Mouse (Mus musculus) brain, embryonic 14.5 days (tissue): Measurements from ENCODE around the gene Pik3cd. TPM values are rescaled to one million over a fixed set of nuclear protein-coding genes. Genes with fewer than 3 reads are reported as not detected.
"Not testable (repeated sequence)": the region's sequence is repeated elsewhere in the genome, so short reads cannot be mapped to it uniquely, and the experiment has no call there.

Experiments used
- DNase-seq: peaks from one replicate; pipeline ENCODE4 v3.0.0-alpha.2; 2011; ENCODE audit warnings: low read depth
- CTCF ChIP-seq: fragments of 200-500 bp; IDR thresholded peaks from 2 replicates; pipeline ENCODE4 v1.5.1; 2012; ENCODE audit warnings: inconsistent platforms, mild to moderate bottlenecking, moderate library complexity, borderline replicate concordance; ENCODE audit not compliant: insufficient read depth, insufficient read length; ENCODE audit errors: extremely low read depth
- POLR2A ChIP-seq: fragments of 200-500 bp; IDR thresholded peaks from 2 replicates; pipeline ENCODE4 v1.6.1; 2012; ENCODE audit warnings: mild to moderate bottlenecking, inconsistent platforms, borderline replicate concordance; ENCODE audit not compliant: poor library complexity, insufficient read depth, insufficient read length, severe bottlenecking; ENCODE audit errors: extremely low read depth
- polyA plus RNA-seq: library from polyadenylated mRNA; depleted of rRNA; stranded (reverse); fragments of >200 nt; gene quantifications from 2 replicates; pipeline ENCODE4 v1.2.3, GENCODE M21; 2012

The Pik3cd gene
- polyA plus RNA-seq, 1 experiment, result 22.4 TPM

DNA sequence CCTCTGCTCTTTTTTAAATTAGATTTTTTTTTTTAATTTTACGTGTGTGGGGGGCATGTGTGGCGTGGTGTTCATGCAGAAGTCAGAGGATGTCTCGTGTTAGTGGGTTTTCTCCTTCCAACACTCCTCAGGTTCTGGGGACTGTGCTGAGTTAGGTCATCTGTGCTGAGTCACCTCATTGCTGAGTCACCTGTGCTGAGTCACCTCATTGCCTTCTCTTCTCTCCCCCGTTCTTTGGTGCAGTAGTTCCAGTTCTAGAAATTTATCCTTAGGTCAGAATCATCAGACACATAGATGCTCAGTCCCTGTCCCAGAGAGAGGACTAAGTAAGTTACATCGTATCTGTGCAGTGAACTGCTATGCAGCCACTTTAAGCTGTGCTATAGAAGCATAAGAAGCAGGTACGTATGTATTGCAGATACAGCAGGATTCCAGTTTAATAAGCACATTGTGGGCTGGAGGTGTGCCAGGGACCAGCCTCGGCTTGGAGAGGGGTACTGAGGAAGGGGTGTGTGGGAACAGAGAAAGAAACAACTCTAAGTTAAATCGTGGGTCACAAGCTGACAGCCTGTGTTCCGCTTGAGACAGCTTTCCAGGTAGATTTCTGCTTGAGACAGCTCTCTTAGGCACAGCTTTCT, 69.6 kb downstream of the Pik3cd start:
- no peak for DNase-seq
- TF ChIP-seq POLR2A (no peak), CTCF (no peak)

DNA sequence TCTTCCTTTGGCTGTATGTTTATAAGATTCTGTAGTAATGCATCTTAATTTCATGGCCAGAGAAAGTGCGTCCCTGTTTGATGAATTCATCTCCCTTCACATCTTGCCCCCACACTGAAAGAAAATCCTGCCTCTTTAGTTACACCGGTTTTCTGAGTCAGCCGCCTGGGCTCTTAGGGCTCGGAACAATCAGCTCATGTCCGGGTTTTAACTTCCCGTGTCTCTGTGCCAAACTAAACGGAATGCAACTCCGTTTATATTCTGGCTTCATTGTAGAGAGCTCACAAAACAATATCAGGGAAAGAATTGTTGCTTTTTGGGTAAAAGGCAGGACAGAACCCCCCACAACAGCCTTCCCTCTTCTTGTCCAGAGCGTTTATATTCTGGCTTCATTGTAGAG, 73.6 kb downstream of the Pik3cd start:
- TF ChIP-seq POLR2A, result no peak
- no peak for TF ChIP-seq CTCF
- DNase-seq, result no peak

DNA sequence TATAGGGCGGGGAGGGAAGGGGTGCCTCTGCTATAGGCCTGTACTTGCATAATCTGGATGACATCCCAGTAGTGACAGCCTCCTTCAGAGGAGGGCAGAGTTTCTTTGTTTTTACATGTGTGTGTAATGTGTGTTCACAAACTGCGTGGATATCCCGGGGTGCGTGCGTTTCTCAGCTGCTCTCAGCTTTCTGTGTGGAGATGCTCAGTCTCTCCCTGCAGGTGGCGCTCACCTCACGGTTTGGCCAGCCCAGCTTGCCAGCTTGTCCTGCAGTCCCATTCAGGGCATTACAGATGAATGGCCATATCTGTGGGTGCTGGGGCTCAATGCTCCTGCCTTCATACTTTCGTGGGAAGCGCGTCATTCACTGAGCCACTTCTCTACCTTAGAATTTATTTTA, 74.0 kb downstream of the Pik3cd start:
- TF ChIP-seq CTCF (peak; percentile 76), POLR2A (no peak)
- peak; percentile 59 for DNase-seq

DNA sequence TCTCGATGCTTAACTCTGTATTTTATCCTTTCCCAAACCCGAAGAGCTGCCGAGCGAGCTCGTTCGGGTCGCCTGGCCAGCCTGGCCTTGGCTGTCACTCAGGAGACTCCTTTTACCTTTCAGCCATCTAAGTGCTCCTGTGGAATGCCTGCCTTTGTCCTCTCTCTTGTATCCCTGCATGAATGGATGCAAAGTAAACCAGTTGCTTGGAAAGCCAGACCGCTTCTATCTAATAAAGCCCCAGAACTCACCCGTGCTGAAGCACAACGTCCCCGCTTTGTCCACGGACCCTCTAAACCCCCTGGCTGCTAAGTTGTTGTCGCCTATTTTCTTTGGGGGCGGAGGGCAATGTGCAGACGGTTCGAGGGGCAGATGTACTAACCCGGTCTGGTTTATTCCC, 75.6 kb downstream of the Pik3cd start:
- DNase-seq, result peak; percentile 60
- TF ChIP-seq CTCF (no peak), POLR2A (no peak)

DNA sequence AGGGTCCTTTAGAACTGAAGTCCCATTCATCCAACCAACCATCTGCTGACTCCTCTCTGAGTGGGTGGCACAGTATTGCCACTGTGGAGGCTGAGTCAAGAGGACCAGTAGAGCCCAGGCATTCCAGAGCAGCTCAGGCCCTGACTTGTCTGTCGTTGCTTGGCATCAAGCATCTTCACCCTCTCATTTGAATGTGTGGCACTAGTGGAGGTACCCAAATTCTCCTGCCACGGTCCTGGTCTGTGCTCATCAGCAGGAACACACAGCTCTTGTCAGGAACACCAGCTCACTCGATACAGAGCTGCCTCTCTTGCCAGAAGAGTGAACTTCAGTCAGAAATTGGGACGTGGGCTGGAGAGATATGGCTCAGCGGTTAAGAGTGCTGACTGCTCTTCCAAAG, 78.7 kb downstream of the Pik3cd start:
- TF ChIP-seq POLR2A (no peak), CTCF (no peak)
- DNase-seq, result no peak

DNA sequence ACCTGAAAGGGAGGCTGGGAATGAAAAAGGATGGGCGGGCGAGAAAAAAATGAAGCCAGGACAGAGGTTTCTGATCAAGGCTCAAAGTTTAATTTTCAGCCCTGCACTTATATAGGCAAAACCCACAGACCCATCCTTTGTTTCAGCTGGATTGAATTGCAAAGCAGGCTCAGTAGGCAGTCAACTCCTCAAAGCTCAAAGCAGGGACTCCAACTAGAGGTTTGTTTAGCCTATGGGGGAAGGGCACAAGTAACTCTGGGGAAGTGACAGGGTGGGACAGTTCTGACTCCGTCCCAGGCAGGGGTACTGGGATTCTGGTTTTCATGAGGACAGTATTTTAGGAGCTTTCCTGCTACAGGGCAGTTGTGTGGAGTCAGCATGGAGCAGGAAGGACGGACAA, 81.1 kb downstream of the Pik3cd start:
- no peak for TF ChIP-seq POLR2A
- DNase-seq, result no peak

DNA sequence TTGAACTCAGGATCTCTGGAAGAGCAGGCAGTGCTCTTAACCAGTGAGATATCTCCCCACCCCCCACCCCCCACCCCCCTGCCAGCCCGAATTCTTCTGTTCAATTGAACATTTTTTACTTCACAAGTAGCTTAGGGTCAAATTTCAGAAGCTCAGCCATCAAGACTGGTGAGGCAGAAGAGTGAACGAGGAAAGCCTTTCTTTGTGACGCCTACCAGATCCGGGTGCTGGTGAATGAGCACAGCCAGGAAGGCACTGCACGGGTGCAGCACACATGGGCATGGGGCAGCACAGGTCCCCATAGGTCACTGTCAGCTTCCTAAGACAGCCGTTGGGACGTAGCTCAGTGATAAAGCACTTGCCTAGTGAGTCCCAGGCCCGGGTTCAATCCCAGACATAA, 82.4 kb downstream of the Pik3cd start:
- TF ChIP-seq CTCF, result no peak
- TF ChIP-seq POLR2A, result no peak
- DNase-seq, result no peak

DNA sequence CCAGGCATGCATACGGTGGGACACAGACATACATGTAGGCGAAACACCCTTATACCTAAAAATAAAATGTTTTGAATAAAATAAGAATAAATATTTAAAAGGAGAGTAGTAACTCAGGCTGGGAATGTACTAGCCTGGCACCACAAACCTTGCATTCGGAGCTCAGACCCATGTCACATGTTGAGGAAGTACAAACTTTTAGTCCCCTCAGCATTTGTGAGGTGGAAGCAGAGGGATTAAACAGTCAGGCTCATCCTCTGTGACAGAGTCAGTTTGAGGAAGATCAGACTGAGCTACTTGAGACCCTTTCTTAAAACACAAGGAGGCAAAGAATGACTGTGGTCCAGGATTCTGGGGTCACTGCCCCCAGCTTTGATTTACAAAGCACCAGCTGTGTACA, 85.4 kb downstream of the Pik3cd start:
- DNase-seq, result not testable (repeated sequence)

DNA sequence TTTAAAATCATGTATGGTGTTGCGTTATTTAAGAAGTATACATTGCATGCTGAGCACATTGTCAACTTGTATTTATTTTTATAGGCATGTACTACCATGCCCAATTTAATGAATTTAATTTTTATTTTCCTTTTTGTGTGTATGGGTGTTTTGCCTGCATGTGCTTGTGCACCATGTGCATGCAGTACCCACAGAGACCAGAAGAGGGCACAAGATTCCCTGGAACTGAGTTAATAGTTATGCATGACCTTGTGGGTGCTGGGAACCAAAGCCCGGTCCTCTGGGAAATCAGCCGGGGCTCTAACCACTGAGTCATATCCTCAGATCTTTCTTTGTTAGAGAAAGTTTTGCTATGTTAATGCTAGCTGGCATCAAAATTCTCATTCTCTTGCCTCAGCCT, 87.5 kb downstream of the Pik3cd start:
- TF ChIP-seq CTCF (peak; percentile 26; the same call in 1 of the 2 replicates), POLR2A (no peak)
- no peak for DNase-seq

DNA sequence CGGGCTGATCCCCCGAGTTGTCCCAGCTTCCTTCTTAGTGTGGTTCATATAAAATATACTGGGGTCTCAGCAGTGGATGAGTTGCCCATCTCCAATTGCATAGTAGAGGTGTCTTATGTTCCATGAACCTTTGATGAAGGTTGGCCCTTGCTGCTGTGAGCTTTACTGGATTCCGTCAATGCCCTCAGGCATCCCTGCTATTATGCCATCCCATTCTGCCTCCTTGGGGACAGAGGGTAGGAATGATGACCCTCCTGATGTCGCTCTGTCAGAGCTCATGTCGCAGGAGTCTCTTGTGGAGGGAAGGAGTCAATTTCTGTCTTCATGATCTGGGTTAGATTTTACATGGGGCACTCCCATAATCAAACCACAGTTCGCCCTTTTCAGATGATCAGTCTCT, 88.9 kb downstream of the Pik3cd start:
- DNase-seq, result not testable (repeated sequence)

DNA sequence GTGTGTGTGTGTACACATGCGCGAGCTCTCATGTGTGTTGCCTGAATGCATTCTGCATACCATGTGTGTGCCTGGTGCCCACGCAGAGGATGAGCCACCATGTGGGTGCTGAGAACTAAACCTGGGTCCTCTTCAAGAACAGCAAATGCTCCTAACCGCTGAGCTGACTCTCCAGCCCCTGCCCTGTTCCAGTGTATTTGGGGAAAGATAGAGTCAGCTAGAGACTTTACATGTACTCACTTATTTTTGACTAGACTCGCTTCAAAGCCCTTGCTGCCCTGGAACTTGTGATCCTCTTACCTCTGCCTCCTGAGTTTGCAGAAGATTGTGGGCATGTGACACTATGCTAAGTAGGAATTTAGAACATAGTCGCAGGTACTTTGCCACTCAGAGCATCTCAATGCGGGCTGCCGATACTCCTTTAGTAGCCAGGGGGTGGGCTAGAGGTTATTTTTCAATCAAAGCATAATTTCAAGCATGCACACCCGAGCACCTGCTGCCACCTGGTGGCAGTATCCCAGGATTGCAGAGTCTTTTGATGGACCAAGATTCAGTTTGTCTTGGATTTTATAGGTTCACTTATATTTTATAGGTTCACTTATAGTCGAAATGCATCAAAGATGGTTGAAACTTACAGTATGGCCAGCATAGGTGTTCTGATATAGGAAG, 90.9 kb downstream of the Pik3cd start:
- TF ChIP-seq POLR2A (no peak), CTCF (peak; percentile 83; the same call in 1 of the 2 replicates)
- peak; percentile 74 for DNase-seq

DNA sequence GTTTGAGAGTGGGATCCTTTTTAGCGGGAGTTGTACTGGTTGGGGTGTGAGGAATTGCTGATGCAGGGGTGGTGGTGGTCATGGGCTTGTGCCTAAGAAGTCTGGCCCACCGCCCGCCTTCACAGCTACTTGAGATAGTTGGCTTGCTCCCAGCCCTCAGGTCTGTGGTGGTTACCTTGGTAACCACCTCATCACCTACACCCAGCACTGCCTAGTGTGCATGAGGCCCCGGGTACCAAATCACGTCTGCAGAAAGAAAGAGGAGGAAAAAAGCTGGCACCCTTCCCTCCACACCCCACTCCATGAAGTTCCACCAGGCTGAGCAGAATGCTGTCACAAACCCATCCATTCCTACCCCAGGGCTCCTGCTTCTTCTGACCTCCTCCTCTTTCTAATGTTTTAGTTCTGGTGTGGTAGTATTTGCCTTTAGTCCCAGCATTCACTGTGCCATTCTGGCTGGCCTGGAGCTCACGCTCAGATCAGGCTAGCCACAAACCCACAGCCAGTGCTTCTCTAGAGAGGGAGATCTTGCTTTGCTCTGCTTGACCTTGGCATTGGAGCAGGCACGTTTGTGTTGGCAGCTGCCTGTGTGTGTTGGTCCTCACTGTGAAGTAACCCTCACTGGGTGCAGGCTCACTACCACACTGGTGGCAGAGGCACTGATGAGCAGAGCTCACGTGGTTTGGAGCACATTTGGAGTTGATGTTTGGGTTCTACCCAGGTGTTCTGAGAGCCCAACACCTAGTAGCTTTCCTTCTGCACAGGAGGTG, 92.9 kb downstream of the Pik3cd start:
- TF ChIP-seq CTCF (no peak), POLR2A (no peak)
- peak; percentile 82 for DNase-seq
